Mouse (Mus musculus) embryonic facial prominence, embryonic 14.5 days (tissue): ENCODE results near the gene Zzef1. TPM values are rescaled to one million over a fixed set of nuclear protein-coding genes. Genes with fewer than 3 reads are reported as not detected.

Experiments
- ATAC-seq: fragments of 200-750 bp; cut with Nextera tagmentation; 2 replicates; pipeline ENCODE4 v1.8.0; 2017; ENCODE audit warnings: low read depth, moderate number of reproducible peaks, moderate TSS enrichment
- DNase-seq: peaks from one replicate; pipeline ENCODE4 v3.0.0-alpha.2; 2015; ENCODE audit warnings: low spot score
- H3K27ac ChIP-seq: fragments of 300-500 bp; sonication (generic); replicated peaks from 2 replicates; pipeline ENCODE4 v1.5.1; 2014; ENCODE audit warnings: low read depth, mild to moderate bottlenecking, low read length, moderate library complexity
- H3K27me3 ChIP-seq: fragments of 300-500 bp; sonication (generic); replicated peaks from 2 replicates; pipeline ENCODE4 v1.6.1; 2014; ENCODE audit warnings: low read length; ENCODE audit not compliant: control insufficient read depth, insufficient read depth
- H3K36me3 ChIP-seq: fragments of 300-500 bp; sonication (generic); 2 replicates; pipeline ENCODE4 v1.6.1; 2014; ENCODE audit warnings: low read length, mixed read lengths; ENCODE audit not compliant: control insufficient read depth, insufficient read depth
- H3K4me1 ChIP-seq: fragments of 300-500 bp; sonication (generic); 2 replicates; pipeline ENCODE4 v1.6.1; 2014; ENCODE audit warnings: antibody characterized with exemption, low read length; ENCODE audit not compliant: control insufficient read depth, insufficient read depth
- H3K4me2 ChIP-seq: fragments of 300-500 bp; sonication (generic); 2 replicates; pipeline ENCODE4 v1.6.1; 2014; ENCODE audit warnings: low read depth, mild to moderate bottlenecking, low read length, moderate library complexity, mixed read lengths
- H3K4me3 ChIP-seq: fragments of 300-500 bp; sonication (generic); 2 replicates; pipeline ENCODE4 v1.5.1; 2014; ENCODE audit warnings: low read depth, mild to moderate bottlenecking, low read length
- H3K9ac ChIP-seq: fragments of 300-500 bp; sonication (generic); 2 replicates; pipeline ENCODE4 v1.6.1; 2014; ENCODE audit warnings: low read depth, mild to moderate bottlenecking, low read length, moderate library complexity, mixed read lengths
- H3K9me3 ChIP-seq: fragments of 300-500 bp; sonication (generic); 2 replicates; pipeline ENCODE4 v1.6.1; 2016; ENCODE audit warnings: low read length; ENCODE audit not compliant: control insufficient read depth
- WGBS: fragments of 180-500 bp; shearing (Covaris S2); extraction: QIAGEN DNeasy Blood & Tissue Kit; methylation state at CpG from one replicate; pipeline ENCODE4 v1.1.7; 2014; 5-methylcytosine and 5-hydroxymethylcytosine counted together
- polyA plus RNA-seq: library from polyadenylated mRNA; unstranded; fragments of >200 nt; fragmentation: Nextera tagmentation; extraction: Ambion mirVana; gene quantifications from 2 replicates; pipeline ENCODE4 v1.2.1, GENCODE M21; 2014

The Zzef1 gene
- 10.3 and 11.8 TPM in 2 replicates for polyA plus RNA-seq

DNA sequence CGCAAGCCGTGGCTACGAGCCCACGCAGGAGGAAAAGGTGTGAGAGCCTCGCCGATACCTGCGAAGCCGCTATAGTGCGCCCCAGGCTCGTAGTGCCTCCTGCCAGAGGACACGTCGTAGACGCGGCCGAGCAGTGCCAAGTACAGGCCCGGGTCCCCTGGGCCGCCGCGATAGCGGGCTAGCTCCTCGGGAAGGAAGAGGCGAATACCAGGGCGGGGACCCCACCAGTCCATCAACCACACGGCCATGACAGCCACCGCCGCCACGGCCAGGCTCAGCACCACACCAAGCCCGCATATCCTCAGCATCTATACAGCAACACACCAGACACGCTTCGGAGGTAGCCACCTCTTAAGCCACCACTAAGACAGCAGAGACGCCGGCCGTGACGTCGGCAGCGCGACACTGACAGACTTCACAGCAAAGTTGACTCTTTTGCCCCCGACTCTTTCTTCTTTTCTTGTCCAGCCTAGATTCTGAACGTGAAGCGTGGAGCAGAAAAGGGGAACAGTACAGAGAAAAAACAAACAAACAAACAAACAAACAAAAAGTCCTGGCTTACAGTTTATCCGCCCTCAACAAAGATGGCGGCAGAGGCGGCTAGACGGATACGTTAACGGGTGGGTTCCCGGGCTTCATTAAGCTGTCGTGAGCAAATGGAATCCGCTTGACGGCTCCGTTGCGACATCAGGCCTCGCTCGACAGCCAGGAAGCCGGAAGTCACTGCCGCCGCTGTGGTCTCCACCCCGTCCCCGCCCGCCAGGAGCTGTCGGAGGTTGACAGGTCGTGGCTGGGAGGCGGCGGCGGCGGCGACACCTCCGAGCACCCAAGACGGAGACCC lies at the start of gene Zzef1, which contains the start of gene Cyb5d2:
Gene Zzef1, plus strand, starts transcription at position 772 of the 841 bp plus-strand sequence.
Gene Cyb5d2, minus strand, starts transcription at position 688 of the 841 bp plus-strand sequence.
- WGBS: under 1% methylated on average over 43 of the region's 69 CpGs
- Histone ChIP-seq H3K9me3 (no peaks in the 10 kb centered on the region), H3K27ac (peak within 1 kb of the TSS; percentile 80), H3K4me3 (peak within 1 kb of the TSS; percentile 98), H3K9ac (peak within 1 kb of the TSS; percentile 85), H3K4me2 (peak within 1 kb of the TSS; percentile 82), H3K36me3 (no peaks in the 10 kb centered on the region), H3K27me3 (no peaks in the 10 kb centered on the region), H3K4me1 (0 out of 2 replicates have a peak, but pooled peaks cover 3% of the 10 kb centered on the region)
- DNase-seq: peak; percentile 99
- ATAC-seq: peak; percentile 97

DNA sequence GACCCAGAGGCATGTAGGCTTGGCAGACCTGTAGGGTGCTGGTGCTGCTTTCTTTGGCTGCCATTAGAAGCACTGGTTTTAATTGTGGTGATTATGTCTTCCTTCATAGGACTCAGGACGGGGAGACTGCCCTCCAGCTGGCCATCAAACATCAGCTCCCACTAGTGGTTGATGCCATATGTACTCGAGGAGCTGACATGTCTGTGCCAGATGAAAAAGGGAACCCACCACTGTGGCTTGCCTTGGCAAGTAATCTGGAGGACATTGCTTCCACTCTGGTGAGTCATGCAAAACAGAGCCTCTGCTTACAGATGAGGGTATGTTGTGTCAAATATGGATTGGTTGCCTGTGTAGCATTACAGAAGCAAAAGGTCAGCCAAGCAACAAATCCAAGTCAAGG lies 44.1 kb upstream of the Zzef1 start:
- H3K9ac ChIP-seq: no peak overlapping the region
- peak; percentile 5 for DNase-seq
- H3K27me3 ChIP-seq: no peaks in the 10 kb centered on the region
- peaks cover 98% of the 10 kb centered on the region for H3K36me3 ChIP-seq
- ATAC-seq: no peak
- 31% methylated on average over 2 of the region's 2 CpGs for WGBS
- no peak overlapping the region for H3K27ac ChIP-seq
- no peak overlapping the region for H3K4me2 ChIP-seq
- no peaks in the 10 kb centered on the region for H3K4me1 ChIP-seq
- H3K4me3 ChIP-seq: no peak overlapping the region
- no peaks in the 10 kb centered on the region for H3K9me3 ChIP-seq

DNA sequence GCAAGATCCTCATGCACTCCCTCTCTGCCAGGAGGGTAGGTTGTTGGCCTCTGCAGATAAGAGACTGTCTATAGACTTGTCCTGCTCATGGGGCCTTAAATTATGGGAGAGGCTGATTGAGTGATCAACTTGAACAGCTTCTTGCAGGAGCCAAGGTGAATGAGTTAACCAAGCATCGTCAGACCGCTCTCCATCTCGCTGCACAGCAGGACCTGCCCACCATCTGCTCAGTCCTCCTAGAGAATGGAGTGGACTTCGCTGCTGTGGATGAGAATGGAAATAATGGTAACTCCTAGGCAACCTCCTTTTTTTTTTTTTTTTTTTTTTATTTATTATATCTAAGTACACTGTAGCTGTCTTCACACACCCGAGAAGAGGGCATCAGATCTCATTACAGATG lies 37.7 kb upstream of the Zzef1 start:
- Histone ChIP-seq H3K27me3 (no peaks in the 10 kb centered on the region), H3K4me1 (no peaks in the 10 kb centered on the region), H3K36me3 (peaks cover 100% of the 10 kb centered on the region), H3K4me3 (no peak overlapping the region), H3K4me2 (no peak overlapping the region), H3K9ac (no peak overlapping the region), H3K9me3 (no peaks in the 10 kb centered on the region), H3K27ac (no peak overlapping the region)
- WGBS: 91% methylated on average over 5 of the region's 5 CpGs
- ATAC-seq (no peak), DNase-seq (no peak)

GRCm38 (mm10) chr11:72759581-72759980 lies 36.4 kb upstream of the Zzef1 start:
- Histone ChIP-seq H3K36me3 (peaks cover 100% of the 10 kb centered on the region), H3K9me3 (no peaks in the 10 kb centered on the region), H3K4me3 (no peak overlapping the region), H3K4me1 (no peaks in the 10 kb centered on the region), H3K9ac (no peak overlapping the region), H3K27me3 (no peaks in the 10 kb centered on the region), H3K27ac (no peak overlapping the region), H3K4me2 (no peak overlapping the region)
- ATAC-seq: no peak
- 93% methylated on average over 6 of the region's 6 CpGs for WGBS
- no peak for DNase-seq

GRCm38 (mm10) chr11:72760781-72761180 lies 35.2 kb upstream of the Zzef1 start:
- peaks cover 90% of the 10 kb centered on the region for H3K36me3 ChIP-seq

GRCm38 (mm10) chr11:72764270-72764669 lies 31.8 kb upstream of the Zzef1 start:
- Histone ChIP-seq H3K4me3 (no peak overlapping the region), H3K9me3 (no peaks in the 10 kb centered on the region), H3K9ac (no peak overlapping the region), H3K36me3 (peaks cover 77% of the 10 kb centered on the region), H3K4me1 (no peaks in the 10 kb centered on the region), H3K4me2 (no peak overlapping the region), H3K27me3 (no peaks in the 10 kb centered on the region), H3K27ac (no peak overlapping the region)
- 87% methylated on average over 4 of the region's 4 CpGs for WGBS
- DNase-seq (no peak), ATAC-seq (no peak)

More at GRCm38 (mm10) chr11:72760781-72761180, 35.2 kb upstream of the Zzef1 start:
- 79% methylated on average over 1 of the region's 1 CpGs for WGBS
- Histone ChIP-seq H3K27ac (no peak overlapping the region), H3K9me3 (no peaks in the 10 kb centered on the region), H3K27me3 (no peaks in the 10 kb centered on the region), H3K4me1 (no peaks in the 10 kb centered on the region), H3K9ac (no peak overlapping the region), H3K4me2 (no peak overlapping the region), H3K4me3 (no peak overlapping the region)
- ATAC-seq (no peak), DNase-seq (no peak)

DNA sequence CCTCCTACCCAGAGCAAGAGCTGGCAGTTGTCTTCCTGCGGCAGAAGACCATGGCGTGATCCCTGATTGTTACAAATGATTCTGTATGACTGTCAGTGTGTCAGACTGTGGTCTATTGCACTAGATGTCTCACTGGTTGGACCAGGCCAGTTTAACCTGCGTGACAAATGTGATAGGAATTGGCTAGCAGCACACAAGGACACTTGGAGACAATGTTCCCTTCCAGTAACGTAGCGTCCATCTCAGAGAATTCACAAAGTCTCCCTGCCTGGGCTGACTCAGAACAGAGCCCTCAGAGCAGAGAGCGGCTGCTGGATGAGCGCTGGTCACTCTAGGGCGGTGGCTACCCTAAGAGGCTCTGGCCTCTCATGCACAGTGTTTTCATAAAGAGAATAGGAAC lies 28.3 kb upstream of the Zzef1 start:
- no peak overlapping the region for H3K4me3 ChIP-seq
- 91% methylated on average over 8 of the region's 8 CpGs for WGBS
- H3K27me3 ChIP-seq: no peaks in the 10 kb centered on the region
- H3K36me3 ChIP-seq: peaks cover 46% of the 10 kb centered on the region
- no peaks in the 10 kb centered on the region for H3K4me1 ChIP-seq
- ATAC-seq (no peak), DNase-seq (no peak)
- H3K9ac ChIP-seq: no peak overlapping the region
- no peak overlapping the region for H3K27ac ChIP-seq
- H3K9me3 ChIP-seq: no peaks in the 10 kb centered on the region
- H3K4me2 ChIP-seq: no peak overlapping the region

GRCm38 (mm10) chr11:72769061-72769460 lies 27.0 kb upstream of the Zzef1 start:
- ATAC-seq (no peak), DNase-seq (no peak)
- Histone ChIP-seq H3K9ac (no peak overlapping the region), H3K4me1 (no peaks in the 10 kb centered on the region), H3K27ac (no peak overlapping the region), H3K9me3 (no peaks in the 10 kb centered on the region), H3K27me3 (no peaks in the 10 kb centered on the region), H3K4me3 (no peak overlapping the region), H3K4me2 (no peak overlapping the region), H3K36me3 (peaks cover 32% of the 10 kb centered on the region)
- WGBS: 91% methylated on average over 3 of the region's 3 CpGs

- H3K9ac ChIP-seq: no peak overlapping the region
- H3K4me1 ChIP-seq: no peaks in the 10 kb centered on the region
- no peaks in the 10 kb centered on the region for H3K27me3 ChIP-seq
- WGBS: 88% methylated on average over 3 of the region's 3 CpGs
- no peak for DNase-seq
- ATAC-seq: no peak
- H3K4me3 ChIP-seq: no peak overlapping the region
- no peak overlapping the region for H3K27ac ChIP-seq
- H3K9me3 ChIP-seq: no peaks in the 10 kb centered on the region
- H3K4me2 ChIP-seq: no peak overlapping the region
- peaks cover 25% of the 10 kb centered on the region for H3K36me3 ChIP-seq
Measured at GRCm38 (mm10) chr11:72770324-72770723, 25.7 kb upstream of the Zzef1 start.
